Mouse (Mus musculus): ENCODE measurements around the gene Me3. TPM values are rescaled to one million over a fixed set of nuclear protein-coding genes. Genes with fewer than 3 reads are reported as not detected.
A peak's percentile ranks its signal among the peaks of the same experiment; 100 is the strongest.

Gene Me3
- 2.2 and 3.2 TPM in 2 replicates for polyA plus RNA-seq (2014; fragmentation: Nextera tagmentation; extraction: Ambion mirVana)

DNA sequence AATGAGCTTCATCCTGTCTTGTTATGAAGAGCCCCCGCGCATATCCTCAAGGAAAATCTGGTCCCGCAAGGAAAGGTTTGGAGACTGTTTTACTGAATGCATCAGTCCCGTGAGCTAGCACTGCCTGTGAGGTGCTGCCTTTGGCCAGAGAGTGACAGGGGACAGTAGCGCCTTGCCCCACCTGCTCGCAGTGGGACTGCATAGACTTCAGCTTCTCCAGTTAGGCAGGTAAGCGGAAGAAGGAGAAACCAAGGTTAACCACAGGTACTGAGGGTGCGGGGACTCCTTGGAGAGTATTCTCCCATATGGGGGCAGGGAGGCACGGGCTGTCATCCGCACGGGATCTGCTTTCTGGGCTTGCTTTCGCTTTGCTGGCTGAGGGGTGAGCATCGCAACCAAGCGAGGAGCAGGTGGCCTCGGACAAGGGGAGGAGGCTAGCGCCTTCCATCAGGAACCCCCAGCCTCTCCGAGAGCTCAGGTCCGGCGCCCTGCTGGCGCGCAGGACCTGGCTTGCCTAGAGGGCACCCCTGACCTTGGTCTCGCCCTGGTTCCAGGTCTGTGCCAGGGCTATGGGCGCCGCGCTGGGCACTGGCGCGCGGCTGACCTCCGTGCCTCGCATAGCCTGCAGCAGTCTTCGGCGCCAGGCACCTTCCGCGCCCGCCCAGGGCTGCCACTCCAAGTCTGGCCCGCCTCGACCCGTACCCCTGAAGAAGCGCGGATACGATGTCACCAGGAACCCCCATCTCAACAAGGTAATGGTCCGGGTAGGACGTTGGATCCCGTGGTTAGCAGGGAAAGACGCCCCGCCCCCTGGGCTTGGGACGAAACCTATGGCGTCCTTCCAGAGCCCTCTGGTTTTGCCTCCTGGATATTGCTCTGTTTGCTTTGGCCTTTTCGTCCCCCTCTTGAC, at the start of gene Me3:
TSS of gene Me3 (plus strand) at position 51 of the 910 bp plus-strand sequence.
- Histone ChIP-seq H3K27me3 (ENCODE audit: control insufficient read depth, insufficient read depth, low read length) (no peaks in the 10 kb centered on the region), H3K4me3 (ENCODE audit: low read depth, low read length) (peak within 1 kb of the TSS; percentile 59), H3K9ac (replicated peaks; ENCODE audit: low read depth, low read length) (peak within 1 kb of the TSS; percentile 50; the same call in 1 of the 2 replicates), H3K27ac (ENCODE audit: low read length) (no peak within 1 kb of the TSS), H3K9me3 (ENCODE audit: control insufficient read depth, low read depth, low read length) (no peaks in the 10 kb centered on the region), H3K36me3 (ENCODE audit: control insufficient read depth, insufficient read depth, low read length) (no peaks in the 10 kb centered on the region), H3K4me1 (ENCODE audit: control insufficient read depth, insufficient read depth, low read length) (no peaks in the 10 kb centered on the region), H3K4me2 (replicated peaks; ENCODE audit: low read depth, low read length) (peak within 1 kb of the TSS; percentile 100)
- ATAC-seq (ENCODE audit: insufficient number of reproducible peaks, insufficient read depth, low FRiP score, low read depth): peak; percentile 77
- 6% methylated on average over 49 of the region's 49 CpGs for WGBS

DNA sequence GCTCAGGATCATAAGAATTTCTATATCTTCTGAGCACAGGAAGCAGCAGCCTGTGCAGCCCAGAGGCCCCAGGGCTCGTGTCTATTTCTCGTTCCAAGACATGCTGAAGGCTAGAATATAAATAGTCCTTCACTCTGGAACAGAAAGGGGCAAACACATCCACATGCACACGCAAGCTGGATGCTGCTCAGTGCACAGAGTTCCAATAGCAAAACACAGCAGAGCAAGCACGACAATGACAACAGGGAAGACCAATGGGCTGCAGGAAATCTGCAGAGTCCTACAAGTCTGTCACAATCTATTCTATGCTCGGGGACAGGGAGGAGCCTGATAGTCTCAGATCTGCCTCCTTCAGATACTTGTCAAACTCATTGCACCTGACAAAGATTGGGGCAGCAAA, 42.2 kb upstream of the Me3 start:
- no peaks in the 10 kb centered on the region for H3K36me3 ChIP-seq (ENCODE audit: control insufficient read depth, insufficient read depth, low read length)
- no peak for ATAC-seq (ENCODE audit: insufficient number of reproducible peaks, insufficient read depth, low FRiP score, low read depth)
- H3K4me1 ChIP-seq (ENCODE audit: control insufficient read depth, insufficient read depth, low read length): no peaks in the 10 kb centered on the region
- no peak overlapping the region for H3K9ac ChIP-seq (replicated peaks; ENCODE audit: low read depth, low read length)
- WGBS: 59% methylated on average over 5 of the region's 5 CpGs
- H3K4me2 ChIP-seq (replicated peaks; ENCODE audit: low read depth, low read length): no peak overlapping the region
- no peaks in the 10 kb centered on the region for H3K9me3 ChIP-seq (ENCODE audit: control insufficient read depth, low read depth, low read length)
- H3K4me3 ChIP-seq (ENCODE audit: low read depth, low read length): no peak overlapping the region
- no peak overlapping the region for H3K27ac ChIP-seq (ENCODE audit: low read length)
- no peaks in the 10 kb centered on the region for H3K27me3 ChIP-seq (ENCODE audit: control insufficient read depth, insufficient read depth, low read length)

DNA sequence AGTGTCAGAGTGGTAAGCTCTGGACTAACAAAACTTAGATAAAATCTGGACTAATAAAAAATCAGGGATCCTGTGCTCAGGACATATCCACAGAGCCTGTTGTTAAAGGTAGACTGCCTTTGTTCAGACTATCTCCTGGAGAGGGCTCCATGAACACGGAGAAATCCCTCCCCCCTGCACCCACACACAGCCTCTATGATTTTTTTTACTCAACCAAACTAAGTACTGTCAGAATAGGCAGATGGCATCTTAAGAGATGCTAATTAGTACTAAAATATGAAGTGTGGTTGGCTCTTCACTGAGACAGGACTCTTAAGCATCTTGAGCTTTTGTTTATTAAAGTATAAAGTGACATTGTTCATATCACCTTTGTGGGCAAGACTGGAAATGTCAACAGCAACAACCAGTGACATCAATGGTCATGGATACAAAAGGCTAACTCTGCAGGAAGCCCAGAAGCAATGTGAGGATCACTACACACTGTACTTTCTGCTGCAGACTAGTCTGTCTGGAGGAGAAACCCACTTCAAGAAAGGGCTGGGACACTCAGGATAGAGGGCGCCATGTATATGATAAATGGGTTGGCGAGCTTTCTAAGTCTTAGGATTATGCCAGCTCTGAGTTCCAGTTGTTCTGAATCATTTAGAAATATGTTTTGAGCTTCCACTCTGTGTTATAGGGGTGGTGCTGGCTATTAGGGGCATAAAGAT, 41.5 kb upstream of the Me3 start:
- Histone ChIP-seq H3K36me3 (ENCODE audit: control insufficient read depth, insufficient read depth, low read length) (no peaks in the 10 kb centered on the region), H3K4me1 (ENCODE audit: control insufficient read depth, insufficient read depth, low read length) (no peaks in the 10 kb centered on the region), H3K4me2 (replicated peaks; ENCODE audit: low read depth, low read length) (no peak overlapping the region), H3K27ac (ENCODE audit: low read length) (no peak overlapping the region), H3K4me3 (ENCODE audit: low read depth, low read length) (no peak overlapping the region), H3K9me3 (ENCODE audit: control insufficient read depth, low read depth, low read length) (no peaks in the 10 kb centered on the region), H3K9ac (replicated peaks; ENCODE audit: low read depth, low read length) (no peak overlapping the region), H3K27me3 (ENCODE audit: control insufficient read depth, insufficient read depth, low read length) (no peaks in the 10 kb centered on the region)
- WGBS: 77% methylated on average over 3 of the region's 3 CpGs
- no peak for ATAC-seq (ENCODE audit: insufficient number of reproducible peaks, insufficient read depth, low FRiP score, low read depth)

DNA sequence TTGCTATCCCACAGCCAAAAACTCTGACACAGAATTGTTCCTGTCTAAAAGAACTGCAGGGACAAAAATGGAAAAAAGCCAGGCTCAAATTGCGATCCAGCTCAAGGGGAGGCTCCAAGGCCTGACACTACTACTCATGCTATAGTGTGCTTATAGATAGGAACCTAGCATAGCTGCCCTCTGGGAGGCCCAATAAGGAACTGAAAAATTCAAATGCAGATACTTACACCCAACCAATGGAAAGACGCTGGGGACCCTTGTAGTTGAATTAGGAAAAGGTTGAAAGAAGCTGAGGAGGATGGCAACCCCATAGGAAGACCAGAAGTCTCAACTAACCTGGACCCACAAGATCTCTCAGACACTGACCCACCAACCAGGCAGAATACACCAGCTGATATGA, 36.4 kb upstream of the Me3 start:
- H3K4me1 ChIP-seq (ENCODE audit: control insufficient read depth, insufficient read depth, low read length): no peaks in the 10 kb centered on the region
- no peak overlapping the region for H3K4me2 ChIP-seq (replicated peaks; ENCODE audit: low read depth, low read length)
- ATAC-seq (ENCODE audit: insufficient number of reproducible peaks, insufficient read depth, low FRiP score, low read depth): no peak
- no peak overlapping the region for H3K9ac ChIP-seq (replicated peaks; ENCODE audit: low read depth, low read length)
- no peaks in the 10 kb centered on the region for H3K36me3 ChIP-seq (ENCODE audit: control insufficient read depth, insufficient read depth, low read length)
- no peak overlapping the region for H3K27ac ChIP-seq (ENCODE audit: low read length)
- H3K27me3 ChIP-seq (ENCODE audit: control insufficient read depth, insufficient read depth, low read length): no peaks in the 10 kb centered on the region
- H3K9me3 ChIP-seq (ENCODE audit: control insufficient read depth, low read depth, low read length): no peaks in the 10 kb centered on the region
- 85% methylated on average over 2 of the region's 2 CpGs for WGBS
- no peak overlapping the region for H3K4me3 ChIP-seq (ENCODE audit: low read depth, low read length)

DNA sequence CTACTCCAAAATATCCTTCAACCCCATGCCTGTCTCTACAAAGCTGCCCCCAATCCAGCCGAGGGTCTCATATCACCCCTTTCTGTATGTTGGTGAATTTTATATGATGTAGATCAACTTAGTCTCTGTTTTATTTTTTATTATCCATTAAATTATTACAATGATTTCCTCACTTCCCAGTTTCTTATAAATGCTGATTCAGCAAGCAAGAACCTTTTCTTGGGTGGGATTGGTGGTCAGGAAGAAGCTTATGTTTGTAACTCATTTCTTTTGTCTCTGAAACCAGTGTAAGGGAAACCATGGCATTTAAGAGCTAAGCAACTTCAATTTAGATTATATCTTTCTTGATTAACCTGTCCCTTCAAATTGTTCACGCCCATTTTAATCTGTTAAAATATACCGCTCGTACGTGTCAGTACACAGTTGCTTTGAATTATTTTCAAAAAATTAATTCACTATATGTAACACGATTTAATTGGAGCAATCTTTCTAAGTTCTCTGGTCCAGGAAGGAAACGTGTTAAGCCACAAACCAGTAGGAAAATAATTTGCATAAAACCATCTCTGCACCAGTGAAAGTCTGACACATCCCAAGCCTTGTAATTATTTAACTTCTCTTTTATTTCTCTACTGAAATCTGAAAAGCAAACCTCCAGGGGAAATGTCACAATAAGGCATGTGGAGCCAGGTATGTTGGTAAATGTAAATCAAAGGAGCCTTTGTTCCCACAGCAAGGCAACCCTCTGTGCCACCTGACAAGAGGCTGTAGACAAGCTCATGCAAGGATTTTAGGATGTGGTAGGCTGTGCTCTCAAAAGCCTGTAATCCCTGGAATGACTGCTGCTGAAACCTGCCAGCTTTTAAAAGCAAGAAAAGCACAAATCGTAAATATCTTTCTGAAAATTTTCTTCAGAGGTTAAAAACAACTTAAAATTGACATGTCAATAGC, 26.3 kb upstream of the Me3 start:
- H3K9me3 ChIP-seq (ENCODE audit: control insufficient read depth, low read depth, low read length): no peaks in the 10 kb centered on the region
- no peaks in the 10 kb centered on the region for H3K4me1 ChIP-seq (ENCODE audit: control insufficient read depth, insufficient read depth, low read length)
- 76% methylated on average over 8 of the region's 8 CpGs for WGBS
- H3K27ac ChIP-seq (ENCODE audit: low read length): no peak overlapping the region
- no peak overlapping the region for H3K4me2 ChIP-seq (replicated peaks; ENCODE audit: low read depth, low read length)
- H3K9ac ChIP-seq (replicated peaks; ENCODE audit: low read depth, low read length): no peak overlapping the region
- no peak overlapping the region for H3K4me3 ChIP-seq (ENCODE audit: low read depth, low read length)
- H3K36me3 ChIP-seq (ENCODE audit: control insufficient read depth, insufficient read depth, low read length): no peaks in the 10 kb centered on the region
- ATAC-seq (ENCODE audit: insufficient number of reproducible peaks, insufficient read depth, low FRiP score, low read depth): no peak
- no peaks in the 10 kb centered on the region for H3K27me3 ChIP-seq (ENCODE audit: control insufficient read depth, insufficient read depth, low read length)

DNA sequence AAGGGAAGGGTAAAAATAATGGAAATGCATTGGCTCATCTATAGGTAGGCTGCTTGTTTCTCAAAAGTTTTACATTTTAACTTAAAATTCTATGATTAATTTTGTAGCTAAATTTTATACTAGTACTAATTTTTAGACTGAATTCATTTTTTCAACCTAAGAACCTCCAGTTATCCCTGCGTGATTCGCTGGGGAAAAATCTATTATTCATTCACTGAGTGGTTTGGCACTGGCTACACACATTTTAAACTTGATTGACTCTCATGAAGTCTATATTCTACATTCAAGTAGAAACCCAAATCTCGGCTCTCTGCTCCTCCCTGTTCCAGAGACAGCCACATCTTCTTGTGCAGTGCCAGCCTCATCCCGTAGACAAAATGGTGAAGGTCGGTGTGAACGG, 24.9 kb upstream of the Me3 start:
- WGBS: 95% methylated on average over 6 of the region's 6 CpGs
- H3K36me3 ChIP-seq (ENCODE audit: control insufficient read depth, insufficient read depth, low read length): no peaks in the 10 kb centered on the region
- no peak overlapping the region for H3K4me3 ChIP-seq (ENCODE audit: low read depth, low read length)

DNA sequence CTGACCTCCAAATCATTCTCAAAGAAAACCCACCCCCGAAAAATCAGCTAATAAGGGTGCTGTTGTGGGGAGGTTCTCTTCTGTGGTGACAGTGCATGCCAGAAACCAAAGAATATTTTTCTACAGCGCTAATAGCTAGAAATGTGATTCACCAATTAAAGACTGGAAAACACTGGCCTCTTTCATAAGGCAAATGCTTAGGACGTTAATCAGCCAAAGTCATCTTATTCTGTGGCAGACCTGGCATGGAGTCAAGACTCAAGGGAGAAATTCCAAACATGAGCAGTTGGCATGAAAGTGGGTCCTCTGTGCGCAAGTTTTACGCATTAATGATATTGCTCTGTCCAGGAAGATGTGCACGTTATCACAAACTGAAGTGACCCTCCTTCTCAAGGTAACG, 21.0 kb upstream of the Me3 start:
- Histone ChIP-seq H3K36me3 (ENCODE audit: control insufficient read depth, insufficient read depth, low read length) (no peaks in the 10 kb centered on the region), H3K4me1 (ENCODE audit: control insufficient read depth, insufficient read depth, low read length) (no peaks in the 10 kb centered on the region), H3K27ac (ENCODE audit: low read length) (no peak overlapping the region), H3K9ac (replicated peaks; ENCODE audit: low read depth, low read length) (no peak overlapping the region), H3K9me3 (ENCODE audit: control insufficient read depth, low read depth, low read length) (no peaks in the 10 kb centered on the region), H3K27me3 (ENCODE audit: control insufficient read depth, insufficient read depth, low read length) (no peaks in the 10 kb centered on the region), H3K4me2 (replicated peaks; ENCODE audit: low read depth, low read length) (no peak overlapping the region), H3K4me3 (ENCODE audit: low read depth, low read length) (no peak overlapping the region)
- ATAC-seq (ENCODE audit: insufficient number of reproducible peaks, insufficient read depth, low FRiP score, low read depth): no peak
- WGBS: 81% methylated on average over 7 of the region's 7 CpGs

More for the DNA sequence above, 24.9 kb upstream of the Me3 start:
- no peak for ATAC-seq (ENCODE audit: insufficient number of reproducible peaks, insufficient read depth, low FRiP score, low read depth)
- Histone ChIP-seq H3K4me2 (replicated peaks; ENCODE audit: low read depth, low read length) (no peak overlapping the region), H3K27ac (ENCODE audit: low read length) (no peak overlapping the region), H3K4me1 (ENCODE audit: control insufficient read depth, insufficient read depth, low read length) (no peaks in the 10 kb centered on the region), H3K9me3 (ENCODE audit: control insufficient read depth, low read depth, low read length) (no peaks in the 10 kb centered on the region), H3K27me3 (ENCODE audit: control insufficient read depth, insufficient read depth, low read length) (no peaks in the 10 kb centered on the region), H3K9ac (replicated peaks; ENCODE audit: low read depth, low read length) (no peak overlapping the region)

DNA sequence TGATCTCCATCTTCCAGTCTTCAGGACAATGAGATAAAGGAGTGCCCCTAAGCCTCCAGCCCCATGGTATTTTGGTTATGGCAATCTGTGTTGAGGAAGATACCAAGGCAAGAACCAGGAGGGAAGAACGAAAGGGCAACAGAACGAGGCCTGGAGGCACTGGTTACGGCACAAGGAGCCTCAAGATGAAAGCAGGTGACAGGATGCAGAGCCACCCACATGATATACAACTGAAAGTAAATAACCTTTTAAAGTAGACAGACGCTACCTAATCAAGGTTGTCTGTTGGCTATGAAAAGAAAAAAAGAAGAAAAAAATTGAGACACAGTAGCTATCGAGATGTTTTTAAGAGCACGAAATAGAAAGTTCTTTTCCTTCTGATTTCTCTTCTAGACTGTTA, 16.0 kb upstream of the Me3 start:
- Histone ChIP-seq H3K27ac (ENCODE audit: low read length) (no peak overlapping the region), H3K27me3 (ENCODE audit: control insufficient read depth, insufficient read depth, low read length) (no peaks in the 10 kb centered on the region), H3K36me3 (ENCODE audit: control insufficient read depth, insufficient read depth, low read length) (no peaks in the 10 kb centered on the region), H3K9me3 (ENCODE audit: control insufficient read depth, low read depth, low read length) (no peaks in the 10 kb centered on the region), H3K4me1 (ENCODE audit: control insufficient read depth, insufficient read depth, low read length) (no peaks in the 10 kb centered on the region), H3K9ac (replicated peaks; ENCODE audit: low read depth, low read length) (no peak overlapping the region), H3K4me2 (replicated peaks; ENCODE audit: low read depth, low read length) (no peak overlapping the region), H3K4me3 (ENCODE audit: low read depth, low read length) (no peak overlapping the region)
- ATAC-seq (ENCODE audit: insufficient number of reproducible peaks, insufficient read depth, low FRiP score, low read depth): no peak
- whole genome bisulfite sequencing: 79% methylated on average over 6 of the region's 6 CpGs
